Mouse (Mus musculus): ENCODE results near the gene Slc4a3. TPM values are rescaled to one million over a fixed set of nuclear protein-coding genes. Genes with fewer than 3 reads are reported as not detected.

Gene Slc4a3
- polyA plus RNA-seq, 1 experiment from 2014 or later: 7.2 TPM

- 89% methylated on average over 9 of the region's 9 CpGs for WGBS
- no peaks in the 10 kb centered on the region for H3K27me3 ChIP-seq (ENCODE audit: control insufficient read depth, insufficient read depth, low read length)
- no peaks in the 10 kb centered on the region for H3K9me3 ChIP-seq (ENCODE audit: control insufficient read depth, low read length)
- H3K4me2 ChIP-seq: no peak overlapping the region
- H3K4me1 ChIP-seq (ENCODE audit: control insufficient read depth, insufficient read depth, low read length): no peaks in the 10 kb centered on the region
- DNase-seq (ENCODE audit: low spot score, missing footprints) (peak; percentile 73), ATAC-seq (ENCODE audit: low FRiP score) (no peak)
- no peaks in the 10 kb centered on the region for H3K36me3 ChIP-seq (ENCODE audit: control insufficient read depth, insufficient read depth, low read length)
- H3K9ac ChIP-seq (ENCODE audit: low read length): no peak overlapping the region
- H3K4me3 ChIP-seq (ENCODE audit: low read depth, low read length): no peak overlapping the region
- H3K27ac ChIP-seq (ENCODE audit: low read depth, low read length): no peak overlapping the region
Observed at GRCm38 (mm10) chr1:75538597-75539190, 7.4 kb upstream of the Slc4a3 start.

GRCm38 (mm10) chr1:75541496-75541895 is 4.6 kb upstream of the Slc4a3 start:
- no peaks in the 10 kb centered on the region for H3K9me3 ChIP-seq (ENCODE audit: control insufficient read depth, low read length)
- H3K4me2 ChIP-seq: no peak overlapping the region
- DNase-seq (ENCODE audit: low spot score, missing footprints) (peak; percentile 56), ATAC-seq (ENCODE audit: low FRiP score) (no peak)
- no peak overlapping the region for H3K27ac ChIP-seq (ENCODE audit: low read depth, low read length)
- WGBS: 93% methylated on average over 7 of the region's 7 CpGs
- no peak overlapping the region for H3K9ac ChIP-seq (ENCODE audit: low read length)
- no peaks in the 10 kb centered on the region for H3K27me3 ChIP-seq (ENCODE audit: control insufficient read depth, insufficient read depth, low read length)
- H3K4me1 ChIP-seq (ENCODE audit: control insufficient read depth, insufficient read depth, low read length): peaks cover 4% of the 10 kb centered on the region
- no peaks in the 10 kb centered on the region for H3K36me3 ChIP-seq (ENCODE audit: control insufficient read depth, insufficient read depth, low read length)
- H3K4me3 ChIP-seq (ENCODE audit: low read depth, low read length): no peak overlapping the region

- H3K9ac ChIP-seq (ENCODE audit: low read length): no peak overlapping the region
- H3K4me1 ChIP-seq (ENCODE audit: control insufficient read depth, insufficient read depth, low read length): peaks cover 8% of the 10 kb centered on the region
- H3K27ac ChIP-seq (ENCODE audit: low read depth, low read length): no peak overlapping the region
- H3K36me3 ChIP-seq (ENCODE audit: control insufficient read depth, insufficient read depth, low read length): no peaks in the 10 kb centered on the region
- no peak for DNase-seq (ENCODE audit: low spot score, missing footprints)
- WGBS: 90% methylated on average over 6 of the region's 6 CpGs
- no peaks in the 10 kb centered on the region for H3K9me3 ChIP-seq (ENCODE audit: control insufficient read depth, low read length)
- H3K4me2 ChIP-seq: no peak overlapping the region
- no peak for ATAC-seq (ENCODE audit: low FRiP score)
- no peaks in the 10 kb centered on the region for H3K27me3 ChIP-seq (ENCODE audit: control insufficient read depth, insufficient read depth, low read length)
- H3K4me3 ChIP-seq (ENCODE audit: low read depth, low read length): no peak overlapping the region
Observed at GRCm38 (mm10) chr1:75544351-75544750, 1.7 kb upstream of the Slc4a3 start.

GRCm38 (mm10) chr1:75547351-75547750 is 1.3 kb downstream of the Slc4a3 start:
- H3K4me1 ChIP-seq (ENCODE audit: control insufficient read depth, insufficient read depth, low read length): peaks cover 8% of the 10 kb centered on the region
- H3K4me2 ChIP-seq: peak overlapping the region; percentile 80; the same call in 1 of the 2 replicates
- H3K27ac ChIP-seq (ENCODE audit: low read depth, low read length): no peak overlapping the region
- no peaks in the 10 kb centered on the region for H3K9me3 ChIP-seq (ENCODE audit: control insufficient read depth, low read length)
- 97% methylated on average over 13 of the region's 13 CpGs for WGBS
- no peak overlapping the region for H3K9ac ChIP-seq (ENCODE audit: low read length)
- H3K4me3 ChIP-seq (ENCODE audit: low read depth, low read length): no peak overlapping the region
- peaks cover 3% of the 10 kb centered on the region; the same call in 1 of the 2 replicates for H3K36me3 ChIP-seq (ENCODE audit: control insufficient read depth, insufficient read depth, low read length)
- DNase-seq (ENCODE audit: low spot score, missing footprints): no peak
- ATAC-seq (ENCODE audit: low FRiP score): 0 out of 2 replicates have a peak, but pooled peaks have one; percentile 8
- H3K27me3 ChIP-seq (ENCODE audit: control insufficient read depth, insufficient read depth, low read length): no peaks in the 10 kb centered on the region

- peaks cover 8% of the 10 kb centered on the region for H3K4me1 ChIP-seq (ENCODE audit: control insufficient read depth, insufficient read depth, low read length)
- H3K36me3 ChIP-seq (ENCODE audit: control insufficient read depth, insufficient read depth, low read length): peaks cover 3% of the 10 kb centered on the region; the same call in 1 of the 2 replicates
- ATAC-seq (ENCODE audit: low FRiP score): no peak
- no peak for DNase-seq (ENCODE audit: low spot score, missing footprints)
- no peak overlapping the region for H3K27ac ChIP-seq (ENCODE audit: low read depth, low read length)
- H3K27me3 ChIP-seq (ENCODE audit: control insufficient read depth, insufficient read depth, low read length): no peaks in the 10 kb centered on the region
- no peak overlapping the region for H3K9ac ChIP-seq (ENCODE audit: low read length)
- WGBS: 93% methylated on average over 3 of the region's 3 CpGs
- H3K4me3 ChIP-seq (ENCODE audit: low read depth, low read length): no peak overlapping the region
- H3K9me3 ChIP-seq (ENCODE audit: control insufficient read depth, low read length): no peaks in the 10 kb centered on the region
- no peak overlapping the region for H3K4me2 ChIP-seq
Observed at GRCm38 (mm10) chr1:75548083-75548482, 2.0 kb downstream of the Slc4a3 start.

GRCm38 (mm10) chr1:75548871-75549270 is 2.8 kb downstream of the Slc4a3 start:
- no peak overlapping the region for H3K4me2 ChIP-seq
- no peaks in the 10 kb centered on the region for H3K9me3 ChIP-seq (ENCODE audit: control insufficient read depth, low read length)
- peaks cover 8% of the 10 kb centered on the region for H3K4me1 ChIP-seq (ENCODE audit: control insufficient read depth, insufficient read depth, low read length)
- peaks cover 3% of the 10 kb centered on the region; the same call in 1 of the 2 replicates for H3K36me3 ChIP-seq (ENCODE audit: control insufficient read depth, insufficient read depth, low read length)
- H3K27ac ChIP-seq (ENCODE audit: low read depth, low read length): no peak overlapping the region
- no peak overlapping the region for H3K4me3 ChIP-seq (ENCODE audit: low read depth, low read length)
- H3K27me3 ChIP-seq (ENCODE audit: control insufficient read depth, insufficient read depth, low read length): no peaks in the 10 kb centered on the region
- DNase-seq (ENCODE audit: low spot score, missing footprints) (no peak), ATAC-seq (ENCODE audit: low FRiP score) (no peak)
- WGBS: 89% methylated on average over 17 of the region's 17 CpGs
- H3K9ac ChIP-seq (ENCODE audit: low read length): no peak overlapping the region

- H3K4me3 ChIP-seq (ENCODE audit: low read depth, low read length): no peak overlapping the region
- H3K27me3 ChIP-seq (ENCODE audit: control insufficient read depth, insufficient read depth, low read length): no peaks in the 10 kb centered on the region
- 92% methylated on average over 17 of the region's 17 CpGs for WGBS
- DNase-seq (ENCODE audit: low spot score, missing footprints) (peak; percentile 44), ATAC-seq (ENCODE audit: low FRiP score) (no peak)
- no peak overlapping the region for H3K9ac ChIP-seq (ENCODE audit: low read length)
- H3K9me3 ChIP-seq (ENCODE audit: control insufficient read depth, low read length): no peaks in the 10 kb centered on the region
- H3K4me2 ChIP-seq: no peak overlapping the region
- peaks cover 3% of the 10 kb centered on the region; the same call in 1 of the 2 replicates for H3K36me3 ChIP-seq (ENCODE audit: control insufficient read depth, insufficient read depth, low read length)
- peaks cover 8% of the 10 kb centered on the region for H3K4me1 ChIP-seq (ENCODE audit: control insufficient read depth, insufficient read depth, low read length)
- H3K27ac ChIP-seq (ENCODE audit: low read depth, low read length): no peak overlapping the region
Observed at GRCm38 (mm10) chr1:75549289-75550279, 3.5 kb downstream of the Slc4a3 start.

- ATAC-seq (ENCODE audit: low FRiP score): no peak
- no peaks in the 10 kb centered on the region for H3K27me3 ChIP-seq (ENCODE audit: control insufficient read depth, insufficient read depth, low read length)
- H3K9me3 ChIP-seq (ENCODE audit: control insufficient read depth, low read length): no peaks in the 10 kb centered on the region
- peaks cover 8% of the 10 kb centered on the region for H3K4me1 ChIP-seq (ENCODE audit: control insufficient read depth, insufficient read depth, low read length)
- peaks cover 3% of the 10 kb centered on the region; the same call in 1 of the 2 replicates for H3K36me3 ChIP-seq (ENCODE audit: control insufficient read depth, insufficient read depth, low read length)
- no peak overlapping the region for H3K4me3 ChIP-seq (ENCODE audit: low read depth, low read length)
- H3K4me2 ChIP-seq: no peak overlapping the region
- WGBS: 90% methylated on average over 15 of the region's 15 CpGs
- no peak overlapping the region for H3K27ac ChIP-seq (ENCODE audit: low read depth, low read length)
- H3K9ac ChIP-seq (ENCODE audit: low read length): no peak overlapping the region
- DNase-seq (ENCODE audit: low spot score, missing footprints): no peak
Observed at GRCm38 (mm10) chr1:75550586-75550985, 4.5 kb downstream of the Slc4a3 start.

GRCm38 (mm10) chr1:75555680-75556079 is 9.6 kb downstream of the Slc4a3 start:
- Histone ChIP-seq H3K9me3 (ENCODE audit: control insufficient read depth, low read length) (no peaks in the 10 kb centered on the region), H3K4me2 (no peak overlapping the region), H3K27ac (ENCODE audit: low read depth, low read length) (no peak overlapping the region), H3K9ac (ENCODE audit: low read length) (no peak overlapping the region), H3K4me1 (ENCODE audit: control insufficient read depth, insufficient read depth, low read length) (peaks cover 9% of the 10 kb centered on the region), H3K36me3 (ENCODE audit: control insufficient read depth, insufficient read depth, low read length) (peaks cover 2% of the 10 kb centered on the region; the same call in 1 of the 2 replicates), H3K27me3 (ENCODE audit: control insufficient read depth, insufficient read depth, low read length) (no peaks in the 10 kb centered on the region), H3K4me3 (ENCODE audit: low read depth, low read length) (no peak overlapping the region)
- ATAC-seq (ENCODE audit: low FRiP score): no peak
- 87% methylated on average over 7 of the region's 7 CpGs for WGBS
- DNase-seq (ENCODE audit: low spot score, missing footprints): no peak

Measured in midbrain, embryonic 11.5 days (tissue).